Mouse (Mus musculus) G1E (cell line): Measurements from ENCODE around the gene Ankrd34a.

Experiments
- CTCF ChIP-seq: IDR thresholded peaks from 2 replicates; pipeline ENCODE4 v1.5.1; 2012; ENCODE audit warnings: low read depth, low read length, inconsistent platforms, mixed read lengths
- GATA1 ChIP-seq: IDR thresholded peaks from 2 replicates; pipeline ENCODE4 v1.6.1; 2012; ENCODE audit warnings: borderline replicate concordance, low read length, inconsistent platforms, mixed read lengths
- GATA2 ChIP-seq: IDR thresholded peaks from 2 replicates; pipeline ENCODE4 v1.6.1; 2012; ENCODE audit warnings: low read depth, low read length, inconsistent platforms, borderline replicate concordance
- POLR2AphosphoS5 ChIP-seq: IDR thresholded peaks from 2 replicates; pipeline ENCODE4 v1.6.1; 2012; ENCODE audit warnings: low read depth, low read length, inconsistent platforms; ENCODE audit not compliant: insufficient replicate concordance
- TAL1 ChIP-seq: conservative IDR thresholded peaks from 2 replicates; pipeline ENCODE4 v1.6.1; 2012; ENCODE audit warnings: low read depth, low read length, inconsistent platforms, mixed read lengths

GRCm38 (mm10) chr3:96601251-96601787, 4.9 kb downstream of the Ankrd34a start:
- TF ChIP-seq POLR2AphosphoS5 (no peak), CTCF (no peak), GATA1 (no peak), TAL1 (no peak), GATA2 (no peak)
